Mouse (Mus musculus) forebrain, postnatal 0 days (tissue): ENCODE data around the gene Lactb. TPM values are rescaled to one million over a fixed set of nuclear protein-coding genes. Genes with fewer than 3 reads are reported as not detected.
A peak's percentile ranks its signal among the peaks of the same experiment; 100 is the strongest.

Source experiments
- ATAC-seq: fragments of 200-750 bp; cut with Nextera tagmentation; 2 replicates; pipeline ENCODE4 v1.8.0; 2017; ENCODE audit warnings: mild to moderate bottlenecking, moderate library complexity
- DNase-seq: peaks from one replicate; pipeline ENCODE4 v3.0.0-alpha.2; 2015
- H3K27ac ChIP-seq: fragments of 300-500 bp; sonication (generic); 2 replicates; pipeline ENCODE4 v1.5.1; 2014; ENCODE audit warnings: low read depth, mild to moderate bottlenecking, antibody characterized with exemption, low read length, moderate library complexity, mixed read lengths
- H3K27me3 ChIP-seq: fragments of 300-500 bp; sonication (generic); 2 replicates; pipeline ENCODE4 v1.6.1; 2014; ENCODE audit warnings: mild to moderate bottlenecking, low read length, mixed read lengths; ENCODE audit not compliant: insufficient read depth
- H3K36me3 ChIP-seq: fragments of 300-500 bp; sonication (generic); 2 replicates; pipeline ENCODE4 v1.6.1; 2014; ENCODE audit warnings: mild to moderate bottlenecking, moderate library complexity; ENCODE audit not compliant: insufficient read depth
- H3K4me1 ChIP-seq: fragments of 300-500 bp; sonication (generic); 2 replicates; pipeline ENCODE4 v1.6.1; 2014; ENCODE audit warnings: antibody characterized with exemption; ENCODE audit not compliant: insufficient read depth
- H3K4me2 ChIP-seq: fragments of 300-500 bp; sonication (generic); 2 replicates; pipeline ENCODE4 v1.6.1; 2014; ENCODE audit warnings: low read depth, mild to moderate bottlenecking, moderate library complexity
- H3K4me3 ChIP-seq: fragments of 300-500 bp; sonication (generic); 2 replicates; pipeline ENCODE4 v1.5.1; 2014; ENCODE audit warnings: low read depth, low read length, mixed read lengths
- H3K9ac ChIP-seq: fragments of 300-500 bp; sonication (generic); 2 replicates; pipeline ENCODE4 v1.6.1; 2014; ENCODE audit warnings: mild to moderate bottlenecking
- H3K9me3 ChIP-seq: fragments of 300-500 bp; sonication (generic); 2 replicates; pipeline ENCODE4 v1.6.1; 2016; ENCODE audit warnings: low read length
- CTCF ChIP-seq: sonication (generic); IDR thresholded peaks from 2 replicates; pipeline ENCODE4 v1.5.1; 2016; ENCODE audit warnings: antibody characterized with exemption, control low read depth, low read depth
- WGBS: fragments of 180-500 bp; shearing (Covaris S2); extraction: QIAGEN DNeasy Blood & Tissue Kit; methylation state at CpG from one replicate; pipeline ENCODE4 v1.1.7; 2014; 5-methylcytosine and 5-hydroxymethylcytosine counted together
- polyA plus RNA-seq: library from polyadenylated mRNA; unstranded; fragments of >200 nt; fragmentation: Nextera tagmentation; extraction: Ambion mirVana; gene quantifications from 2 replicates; pipeline ENCODE4 v1.2.1, GENCODE M21; 2015
- total RNA-seq: library from RNA; depleted of rRNA; stranded (reverse); fragments of >200 nt; gene quantifications from 2 replicates; pipeline ENCODE4 v1.2.3, GENCODE M21; 2014

Lactb gene
- total and polyA plus RNA-seq, 2 experiments from 2014 or later = 12.2 to 20.3 TPM

- Histone ChIP-seq H3K4me3 (peak within 1 kb of the TSS; percentile 86), H3K4me1 (no peaks in the 10 kb centered on the region), H3K9ac (peak within 1 kb of the TSS; percentile 78), H3K4me2 (peak within 1 kb of the TSS; percentile 74), H3K9me3 (no peaks in the 10 kb centered on the region), H3K27ac (peak within 1 kb of the TSS; percentile 93), H3K27me3 (no peaks in the 10 kb centered on the region), H3K36me3 (0 out of 2 replicates have a peak, but pooled peaks cover 8% of the 10 kb centered on the region)
- 1% methylated on average over 77 of the region's 77 CpGs for WGBS
- peak; percentile 99 for ATAC-seq
- peak; percentile 4; the same call in 1 of the 2 replicates for TF ChIP-seq CTCF
- peak; percentile 94 for DNase-seq
Observed at GRCm38 (mm10) chr9:66945647-66946641, 29.3 kb downstream of the Lactb start, which contains the start of gene Rps27l. Rps27l (plus strand) TSS chr9:66946086.

DNA sequence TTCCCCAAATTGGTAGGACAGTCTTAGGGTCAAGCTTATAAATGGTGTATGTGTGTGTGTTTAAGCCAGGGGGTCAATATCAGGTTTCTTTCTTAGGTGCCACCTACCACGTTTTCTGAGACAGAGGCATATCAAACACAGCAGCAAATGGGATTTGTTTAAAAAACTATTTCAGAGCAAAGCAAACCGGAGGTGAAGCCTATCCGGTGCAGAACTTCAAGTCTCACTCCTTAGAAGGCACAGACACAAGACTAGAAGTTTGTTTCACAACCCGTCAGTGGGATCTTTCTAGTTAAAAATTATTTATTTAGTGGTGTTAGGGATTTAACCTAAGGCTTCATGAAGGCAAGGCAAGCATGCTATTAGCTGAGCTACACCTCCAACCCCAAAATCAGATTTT lies 30.1 kb downstream of the Lactb start:
- ATAC-seq (no peak), DNase-seq (no peak)
- H3K27ac ChIP-seq = peak overlapping the region; percentile 93

DNA sequence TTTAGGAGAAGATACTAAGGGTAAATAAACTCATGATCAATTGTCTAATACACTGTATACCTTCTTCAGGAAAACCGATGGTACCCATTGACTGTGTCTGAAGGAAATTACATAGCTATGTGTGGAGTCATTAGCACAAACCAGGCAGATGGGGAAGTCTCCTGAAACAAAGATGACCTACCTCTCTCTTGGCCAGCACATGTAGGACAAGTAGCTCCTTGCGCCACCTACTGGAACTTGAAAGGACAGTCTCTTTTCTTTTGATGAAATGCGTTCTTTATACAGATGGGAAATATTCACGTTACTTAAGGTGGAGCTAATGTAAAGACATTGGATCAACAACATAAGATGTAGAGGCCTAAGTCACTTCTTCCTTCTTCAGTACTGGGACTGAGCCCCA lies 36.4 kb downstream of the Lactb start:
- Histone ChIP-seq H3K4me2 (no peak overlapping the region), H3K4me3 (no peak overlapping the region), H3K27me3 (no peaks in the 10 kb centered on the region), H3K4me1 (peaks cover 2% of the 10 kb centered on the region; the same call in 1 of the 2 replicates), H3K27ac (no peak overlapping the region), H3K9me3 (no peaks in the 10 kb centered on the region), H3K36me3 (no peaks in the 10 kb centered on the region), H3K9ac (no peak overlapping the region)
- peak; percentile 78 for TF ChIP-seq CTCF
- 7% methylated on average over 4 of the region's 4 CpGs for WGBS
- ATAC-seq (peak; percentile 42), DNase-seq (peak; percentile 71)

More for the DNA sequence above, 30.1 kb downstream of the Lactb start:
- Histone ChIP-seq H3K9me3 (no peaks in the 10 kb centered on the region), H3K36me3 (0 out of 2 replicates have a peak, but pooled peaks cover 8% of the 10 kb centered on the region), H3K4me2 (peak overlapping the region; percentile 74), H3K4me3 (peak overlapping the region; percentile 86), H3K4me1 (no peaks in the 10 kb centered on the region), H3K27me3 (no peaks in the 10 kb centered on the region), H3K9ac (peak overlapping the region; percentile 78)
- TF ChIP-seq CTCF = no peak
- WGBS = 29% methylated on average over 4 of the region's 4 CpGs

DNA sequence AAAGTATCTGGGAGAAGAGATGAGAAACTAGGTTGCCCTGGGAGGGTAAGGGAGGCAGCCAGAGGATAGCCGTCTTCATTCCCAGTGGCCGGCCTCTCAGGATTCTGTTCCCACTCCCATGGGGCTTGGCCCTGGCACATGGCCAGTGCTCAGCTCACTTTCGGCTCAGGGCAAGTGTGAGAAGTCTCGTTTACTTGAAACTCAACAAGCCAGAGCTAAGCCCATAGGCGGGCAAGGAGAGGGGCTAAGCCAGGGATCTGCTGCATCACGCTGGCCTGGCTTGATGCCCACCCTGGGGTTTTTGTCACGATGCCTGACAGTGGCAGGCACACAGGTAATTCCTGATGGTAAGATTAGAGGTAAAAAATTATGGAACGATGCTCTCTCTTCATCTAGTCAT lies 37.8 kb downstream of the Lactb start:
- 48% methylated on average over 8 of the region's 8 CpGs for WGBS
- DNase-seq (no peak), ATAC-seq (no peak)
- no peak overlapping the region for H3K4me3 ChIP-seq
- H3K4me2 ChIP-seq = no peak overlapping the region
- no peak overlapping the region for H3K9ac ChIP-seq
- TF ChIP-seq CTCF = no peak
- no peak overlapping the region for H3K27ac ChIP-seq
- H3K4me1 ChIP-seq = peaks cover 4% of the 10 kb centered on the region; the same call in 1 of the 2 replicates
- no peaks in the 10 kb centered on the region for H3K27me3 ChIP-seq
- no peaks in the 10 kb centered on the region for H3K36me3 ChIP-seq
- H3K9me3 ChIP-seq = no peaks in the 10 kb centered on the region

DNA sequence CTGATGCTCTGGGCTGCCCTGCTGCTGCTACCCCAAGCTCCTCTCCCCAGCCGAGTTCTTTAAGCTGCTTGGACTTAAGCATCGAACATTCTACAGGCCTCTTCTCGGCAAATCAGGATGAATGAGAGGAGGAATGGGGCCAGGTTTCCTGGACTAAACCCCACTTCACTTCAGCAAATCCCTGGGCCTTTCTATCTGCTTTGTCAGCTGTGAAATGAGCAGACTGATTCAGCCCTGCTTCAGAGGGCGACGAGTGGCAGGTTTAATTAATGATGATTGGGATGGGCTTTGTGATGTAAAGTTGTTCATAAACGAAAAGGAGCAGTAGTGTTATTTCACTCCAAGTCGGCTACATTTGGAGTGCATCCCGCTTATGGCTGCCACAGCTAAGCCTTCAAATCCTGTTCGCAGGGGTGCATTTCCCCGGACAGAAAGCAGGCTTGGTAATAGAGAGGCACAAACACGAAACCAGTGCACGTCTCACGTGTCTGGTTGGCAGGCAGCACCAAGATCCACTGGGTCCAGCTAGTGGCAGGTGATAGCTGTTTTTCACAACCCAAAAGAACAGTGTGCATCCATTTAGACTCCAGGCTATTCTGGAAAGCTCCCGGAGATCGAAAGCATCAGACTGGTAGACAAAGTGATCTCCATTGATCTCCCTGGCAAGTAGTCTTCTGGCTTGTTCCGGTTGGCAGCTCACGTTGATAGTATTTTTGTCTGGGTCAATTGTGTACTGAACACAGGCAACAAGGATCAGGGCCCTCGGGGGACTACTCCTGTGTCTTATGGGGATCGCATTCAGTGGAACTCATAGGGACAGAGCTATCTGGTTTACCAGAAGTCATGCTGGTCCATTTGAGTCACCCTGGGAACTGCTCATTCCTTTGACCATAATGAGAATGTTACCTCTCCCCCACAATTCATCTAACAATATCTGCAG lies 41.1 kb downstream of the Lactb start:
- DNase-seq = peak; percentile 69
- WGBS = 10% methylated on average over 19 of the region's 19 CpGs

GRCm38 (mm10) chr9:66930351-66930750 lies 44.9 kb downstream of the Lactb start:
- Histone ChIP-seq H3K4me1 (peaks cover 4% of the 10 kb centered on the region; the same call in 1 of the 2 replicates), H3K36me3 (no peaks in the 10 kb centered on the region), H3K4me2 (no peak overlapping the region), H3K4me3 (no peak overlapping the region), H3K27me3 (no peaks in the 10 kb centered on the region), H3K9ac (no peak overlapping the region), H3K27ac (no peak overlapping the region), H3K9me3 (no peaks in the 10 kb centered on the region)
- WGBS = 68% methylated on average over 7 of the region's 7 CpGs
- ATAC-seq = no peak
- no peak for TF ChIP-seq CTCF
- no peak for DNase-seq

More for the DNA sequence above, 41.1 kb downstream of the Lactb start:
- Histone ChIP-seq H3K4me2 (no peak overlapping the region; the same call in 1 of the 2 replicates), H3K4me3 (no peak overlapping the region), H3K9ac (no peak overlapping the region), H3K9me3 (no peaks in the 10 kb centered on the region), H3K27me3 (no peaks in the 10 kb centered on the region), H3K36me3 (no peaks in the 10 kb centered on the region), H3K27ac (peak overlapping the region; percentile 70), H3K4me1 (peaks cover 4% of the 10 kb centered on the region; the same call in 1 of the 2 replicates)
- peak; percentile 81 for ATAC-seq
- TF ChIP-seq CTCF = no peak
